Mouse (Mus musculus): ENCODE data around the gene Epb41l3. TPM values are rescaled to one million over a fixed set of nuclear protein-coding genes. Genes with fewer than 3 reads are reported as not detected.

Gene Epb41l3
- polyA plus RNA-seq, 1 experiment from 2014 or later = 174 TPM

- H3K27me3 ChIP-seq (replicated peaks; ENCODE audit: control insufficient read depth, insufficient read depth, low read length) = no peaks in the 10 kb centered on the region
- ATAC-seq = no peak
- H3K4me1 ChIP-seq (replicated peaks; ENCODE audit: control insufficient read depth, insufficient read depth, low read length) = no peaks in the 10 kb centered on the region; the same call in 1 of the 2 replicates
- TF ChIP-seq CTCF (IDR thresholded peaks at IDR 0.05; ENCODE audit: low read depth) = no peak
- H3K4me2 ChIP-seq (replicated peaks; ENCODE audit: low read depth) = no peak overlapping the region
- no peak overlapping the region for H3K27ac ChIP-seq (ENCODE audit: low read depth, low read length)
- no peak overlapping the region for H3K4me3 ChIP-seq (ENCODE audit: low read depth, low read length)
- 78% methylated on average over 6 of the region's 6 CpGs for WGBS
- no peaks in the 10 kb centered on the region for H3K9me3 ChIP-seq (ENCODE audit: control insufficient read depth)
- no peaks in the 10 kb centered on the region for H3K36me3 ChIP-seq (ENCODE audit: control insufficient read depth, insufficient read depth)
- no peak overlapping the region for H3K9ac ChIP-seq (ENCODE audit: low read depth, low read length)
Measured at GRCm38 (mm10) chr17:69199827-69200226, 124.3 kb downstream of the Epb41l3 start.

GRCm38 (mm10) chr17:69200936-69201335 is 125.5 kb downstream of the Epb41l3 start:
- no peaks in the 10 kb centered on the region for H3K9me3 ChIP-seq (ENCODE audit: control insufficient read depth)
- H3K36me3 ChIP-seq (ENCODE audit: control insufficient read depth, insufficient read depth) = no peaks in the 10 kb centered on the region
- 94% methylated on average over 8 of the region's 8 CpGs for WGBS
- no peak overlapping the region for H3K4me2 ChIP-seq (replicated peaks; ENCODE audit: low read depth)
- no peaks in the 10 kb centered on the region; the same call in 1 of the 2 replicates for H3K4me1 ChIP-seq (replicated peaks; ENCODE audit: control insufficient read depth, insufficient read depth, low read length)
- H3K4me3 ChIP-seq (ENCODE audit: low read depth, low read length) = no peak overlapping the region
- no peak overlapping the region for H3K27ac ChIP-seq (ENCODE audit: low read depth, low read length)
- no peak for TF ChIP-seq CTCF (IDR thresholded peaks at IDR 0.05; ENCODE audit: low read depth)
- ATAC-seq = no peak
- H3K9ac ChIP-seq (ENCODE audit: low read depth, low read length) = no peak overlapping the region
- H3K27me3 ChIP-seq (replicated peaks; ENCODE audit: control insufficient read depth, insufficient read depth, low read length) = no peaks in the 10 kb centered on the region

GRCm38 (mm10) chr17:69205282-69205999 is 130.0 kb downstream of the Epb41l3 start:
- no peak overlapping the region for H3K4me3 ChIP-seq (ENCODE audit: low read depth, low read length)

GRCm38 (mm10) chr17:69207562-69208312 is 132.3 kb downstream of the Epb41l3 start:
- Histone ChIP-seq H3K4me3 (ENCODE audit: low read depth, low read length) (no peak overlapping the region), H3K36me3 (ENCODE audit: control insufficient read depth, insufficient read depth) (peaks cover 24% of the 10 kb centered on the region), H3K4me2 (replicated peaks; ENCODE audit: low read depth) (no peak overlapping the region), H3K27ac (ENCODE audit: low read depth, low read length) (no peak overlapping the region), H3K9me3 (ENCODE audit: control insufficient read depth) (no peaks in the 10 kb centered on the region), H3K27me3 (replicated peaks; ENCODE audit: control insufficient read depth, insufficient read depth, low read length) (no peaks in the 10 kb centered on the region), H3K9ac (ENCODE audit: low read depth, low read length) (no peak overlapping the region), H3K4me1 (replicated peaks; ENCODE audit: control insufficient read depth, insufficient read depth, low read length) (no peaks in the 10 kb centered on the region)
- WGBS = 77% methylated on average over 15 of the region's 15 CpGs
- TF ChIP-seq CTCF (IDR thresholded peaks at IDR 0.05; ENCODE audit: low read depth) = no peak
- ATAC-seq = no peak

More at GRCm38 (mm10) chr17:69205282-69205999, 130.0 kb downstream of the Epb41l3 start:
- Histone ChIP-seq H3K27ac (ENCODE audit: low read depth, low read length) (no peak overlapping the region), H3K36me3 (ENCODE audit: control insufficient read depth, insufficient read depth) (peaks cover 20% of the 10 kb centered on the region), H3K9me3 (ENCODE audit: control insufficient read depth) (no peaks in the 10 kb centered on the region), H3K4me1 (replicated peaks; ENCODE audit: control insufficient read depth, insufficient read depth, low read length) (no peaks in the 10 kb centered on the region), H3K9ac (ENCODE audit: low read depth, low read length) (no peak overlapping the region), H3K27me3 (replicated peaks; ENCODE audit: control insufficient read depth, insufficient read depth, low read length) (no peaks in the 10 kb centered on the region), H3K4me2 (replicated peaks; ENCODE audit: low read depth) (no peak overlapping the region)
- TF ChIP-seq CTCF (IDR thresholded peaks at IDR 0.05; ENCODE audit: low read depth) = no peak
- 60% methylated on average over 5 of the region's 5 CpGs for WGBS
- 0 out of 2 replicates have a peak, but pooled peaks have one; percentile 33 for ATAC-seq

GRCm38 (mm10) chr17:69211065-69211464 is 135.6 kb downstream of the Epb41l3 start:
- H3K4me2 ChIP-seq (replicated peaks; ENCODE audit: low read depth) = no peak overlapping the region
- no peaks in the 10 kb centered on the region for H3K9me3 ChIP-seq (ENCODE audit: control insufficient read depth)
- no peak overlapping the region for H3K27ac ChIP-seq (ENCODE audit: low read depth, low read length)
- no peak overlapping the region for H3K9ac ChIP-seq (ENCODE audit: low read depth, low read length)
- no peaks in the 10 kb centered on the region for H3K27me3 ChIP-seq (replicated peaks; ENCODE audit: control insufficient read depth, insufficient read depth, low read length)
- no peak for ATAC-seq
- peaks cover 40% of the 10 kb centered on the region for H3K36me3 ChIP-seq (ENCODE audit: control insufficient read depth, insufficient read depth)
- no peaks in the 10 kb centered on the region for H3K4me1 ChIP-seq (replicated peaks; ENCODE audit: control insufficient read depth, insufficient read depth, low read length)
- peak; percentile 47 for TF ChIP-seq CTCF (IDR thresholded peaks at IDR 0.05; ENCODE audit: low read depth)
- H3K4me3 ChIP-seq (ENCODE audit: low read depth, low read length) = no peak overlapping the region

GRCm38 (mm10) chr17:69216120-69216519 is 140.6 kb downstream of the Epb41l3 start:
- no peaks in the 10 kb centered on the region for H3K4me1 ChIP-seq (replicated peaks; ENCODE audit: control insufficient read depth, insufficient read depth, low read length)
- no peak for TF ChIP-seq CTCF (IDR thresholded peaks at IDR 0.05; ENCODE audit: low read depth)
- H3K4me2 ChIP-seq (replicated peaks; ENCODE audit: low read depth) = no peak overlapping the region
- WGBS = 70% methylated on average over 3 of the region's 3 CpGs
- peaks cover 18% of the 10 kb centered on the region; the same call in 1 of the 2 replicates for H3K36me3 ChIP-seq (ENCODE audit: control insufficient read depth, insufficient read depth)
- H3K9me3 ChIP-seq (ENCODE audit: control insufficient read depth) = no peaks in the 10 kb centered on the region
- H3K9ac ChIP-seq (ENCODE audit: low read depth, low read length) = no peak overlapping the region
- no peaks in the 10 kb centered on the region for H3K27me3 ChIP-seq (replicated peaks; ENCODE audit: control insufficient read depth, insufficient read depth, low read length)
- H3K4me3 ChIP-seq (ENCODE audit: low read depth, low read length) = no peak overlapping the region
- ATAC-seq = peak; percentile 59; the same call in 1 of the 2 replicates
- no peak overlapping the region for H3K27ac ChIP-seq (ENCODE audit: low read depth, low read length)
